Mouse (Mus musculus) CH12.LX (cell line): ENCODE measurements around the gene Cdh18.

Source experiments
- CHD2 ChIP-seq: IDR thresholded peaks from 2 replicates; pipeline ENCODE4 v1.6.1; 2011; ENCODE audit warnings: low read length, improper control_type of control experiment
- CTCF ChIP-seq, 2 experiments: IDR thresholded peaks in 1 of 2; conservative IDR thresholded peaks in 1 of 2; 2 replicates each; pipeline ENCODE4 v1.5.1; 2011 to 2012; ENCODE audit warnings: low read depth in 2 of 2, low read length in 2 of 2, improper control_type of control experiment in 1 of 2, inconsistent platforms in 1 of 2, mild to moderate bottlenecking in 1 of 2, moderate library complexity in 1 of 2
- HCFC1 ChIP-seq: IDR thresholded peaks from 2 replicates; pipeline ENCODE4 v1.6.1; 2012; ENCODE audit warnings: low read depth, mild to moderate bottlenecking, inconsistent platforms, low read length, improper control_type of control experiment
- MAFK ChIP-seq: IDR thresholded peaks from 2 replicates; pipeline ENCODE4 v1.6.1; 2011; ENCODE audit warnings: low read length, improper control_type of control experiment; ENCODE audit not compliant: insufficient replicate concordance
- MAX ChIP-seq: IDR thresholded peaks from 2 replicates; pipeline ENCODE4 v1.6.1; 2011; ENCODE audit warnings: low read length, improper control_type of control experiment
- MAZ ChIP-seq: IDR thresholded peaks from 2 replicates; pipeline ENCODE4 v1.6.1; 2012; ENCODE audit warnings: low read depth, mild to moderate bottlenecking, inconsistent platforms, low read length, improper control_type of control experiment, moderate library complexity
- NELFE ChIP-seq: IDR thresholded peaks from 2 replicates; pipeline ENCODE4 v1.6.1; 2011; ENCODE audit warnings: low read depth, low read length, improper control_type of control experiment
- POLR2A ChIP-seq: IDR thresholded peaks from 2 replicates; pipeline ENCODE4 v1.6.1; 2011; ENCODE audit warnings: low read depth, mild to moderate bottlenecking, improper control_type of control experiment, low read length
- RAD21 ChIP-seq: IDR thresholded peaks from 2 replicates; pipeline ENCODE4 v1.6.1; 2011; ENCODE audit warnings: low read depth, mild to moderate bottlenecking, low read length, improper control_type of control experiment, moderate library complexity
- TBP ChIP-seq: conservative IDR thresholded peaks from 2 replicates; pipeline ENCODE4 v1.6.1; 2011; ENCODE audit warnings: low read depth, low read length, improper control_type of control experiment
- TCF12 ChIP-seq: IDR thresholded peaks from 2 replicates; pipeline ENCODE4 v1.6.1; 2014; ENCODE audit warnings: low read depth, mild to moderate bottlenecking, inconsistent platforms, low read length, improper control_type of control experiment
- UBTF ChIP-seq: IDR thresholded peaks from 2 replicates; pipeline ENCODE4 v1.6.1; 2012; ENCODE audit warnings: low read depth, mild to moderate bottlenecking, inconsistent platforms, low read length, improper control_type of control experiment, moderate library complexity
- ZNF384 ChIP-seq: IDR thresholded peaks from 2 replicates; pipeline ENCODE4 v1.6.1; 2012; ENCODE audit warnings: low read depth, low read length, improper control_type of control experiment, inconsistent platforms

- TF ChIP-seq CTCF (conservative IDR thresholded peaks at IDR 0.05 in 1 of 2, IDR thresholded peaks at IDR 0.05 in 1 of 2; ENCODE audit: low read depth in 2 of 2, low read length in 2 of 2) = no peak
- no peak for TF ChIP-seq MAX
- no peak for TF ChIP-seq ZNF384
- TF ChIP-seq UBTF = no peak
- no peak for TF ChIP-seq HCFC1
- no peak for TF ChIP-seq TBP
- no peak for TF ChIP-seq POLR2A
- no peak for TF ChIP-seq RAD21
- no peak for TF ChIP-seq MAFK
- no peak for TF ChIP-seq MAZ
- TF ChIP-seq TCF12 = no peak
- no peak for TF ChIP-seq CHD2
- TF ChIP-seq NELFE = no peak
Observed at GRCm38 (mm10) chr15:22733039-22733438, 184.2 kb downstream of the Cdh18 start.
